Mouse (Mus musculus): Measurements from ENCODE around the gene Atxn3. TPM values are rescaled to one million over a fixed set of nuclear protein-coding genes. Genes with fewer than 3 reads are reported as not detected.

The Atxn3 gene
- polyA plus RNA-seq, 1 experiment from 2014 or later, result 12.8 TPM

- Histone ChIP-seq H3K9ac (replicated peaks) (no peak overlapping the region), H3K4me3 (no peak overlapping the region), H3K4me1 (no peaks in the 10 kb centered on the region), H3K36me3 (peaks cover 40% of the 10 kb centered on the region), H3K27me3 (no peaks in the 10 kb centered on the region), H3K4me2 (replicated peaks) (no peak overlapping the region), H3K9me3 (no peaks in the 10 kb centered on the region), H3K27ac (replicated peaks) (no peak overlapping the region)
- 70% methylated on average over 1 of the region's 1 CpGs for WGBS
- ATAC-seq (replicated peaks), result no peak
These were observed 82.9 kb downstream of the Atxn3 start for GRCm38 (mm10) chr12:101875107-101875506.

Other genes starting within 250 kb of the Atxn3 start
- 0.08 and 0.24 TPM in 2 replicates for gene Tc2n, start 239.7 kb downstream of the Atxn3 start, polyA plus RNA-seq (2015; fragmentation: Nextera tagmentation; extraction: Ambion mirVana)
- gene Fbln5, start 139.2 kb downstream of the Atxn3 start, polyA plus RNA-seq (2015; fragmentation: Nextera tagmentation; extraction: Ambion mirVana), result 5.9 and 6.4 TPM in 2 replicates
- 22.4 and 23.7 TPM in 2 replicates for gene Trip11, start 45.0 kb downstream of the Atxn3 start, polyA plus RNA-seq (2015; fragmentation: Nextera tagmentation; extraction: Ambion mirVana)
- 32.9 and 33.7 TPM in 2 replicates for gene Cpsf2, start 17.7 kb upstream of the Atxn3 start, polyA plus RNA-seq (2015; fragmentation: Nextera tagmentation; extraction: Ambion mirVana)
- gene Slc24a4, start 170.5 kb upstream of the Atxn3 start, polyA plus RNA-seq (2015; fragmentation: Nextera tagmentation; extraction: Ambion mirVana), result 1.2 and 1.3 TPM in 2 replicates